Mouse (Mus musculus) T-helper 1 cell (primary cell): Measurements from ENCODE around the gene 4930539E08Rik.

Experiments used
- in situ Hi-C: fragments of 300-600 bp; cut with MboI, MseI; formaldehyde crosslinking; loops from one replicate; pipeline ENCODE4 v1.15.1; 2025; ENCODE audit warnings: high pct_unique_total_duplicates

The 4930539E08Rik gene

GRCm38 (mm10) chr17:28895217-28895875 lies 19.8 kb downstream of the 4930539E08Rik start:
- in situ Hi-C loops: no loop called here

DNA sequence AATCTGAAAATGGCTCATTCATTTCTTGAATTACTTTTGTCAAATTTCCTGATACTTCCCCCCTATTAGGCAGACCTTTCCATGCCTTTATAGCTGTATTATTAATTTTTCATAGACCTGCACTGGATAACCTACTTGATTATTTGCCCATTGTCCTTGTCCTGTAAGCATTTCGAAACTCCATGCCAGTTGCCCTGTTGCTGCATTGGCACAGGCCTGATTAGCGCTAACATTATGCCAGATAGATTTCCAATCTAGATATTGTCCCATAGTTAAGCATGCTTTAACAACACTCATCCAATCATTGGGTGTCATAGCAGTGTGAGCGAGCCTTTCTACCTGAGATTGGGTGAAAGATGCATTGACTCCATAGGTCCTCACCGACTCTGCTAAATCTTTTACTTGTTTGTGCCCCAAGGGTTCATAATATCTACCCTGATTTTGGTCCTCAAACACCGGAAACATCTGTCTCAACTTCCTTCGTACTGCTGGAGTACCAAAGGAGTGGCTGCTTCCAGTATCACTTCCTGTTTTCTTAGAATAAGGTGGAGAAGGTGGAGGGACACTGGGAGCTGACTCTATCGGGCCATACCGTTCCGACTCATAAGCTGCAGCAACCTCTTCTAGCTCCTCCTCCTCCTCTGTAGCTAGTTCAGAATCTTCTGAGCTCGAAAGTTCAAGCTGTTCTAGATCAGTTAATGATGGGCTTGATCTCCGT lies 20.9 kb downstream of the 4930539E08Rik start:
- in situ Hi-C loops: no loop called here

GRCm38 (mm10) chr17:28886266-28886665 lies 28.9 kb downstream of the 4930539E08Rik start:
- in situ Hi-C loops: no loop called here

GRCm38 (mm10) chr17:28885231-28885630 lies 29.9 kb downstream of the 4930539E08Rik start:
- in situ Hi-C loops: no loop called here

- in situ Hi-C loops: no loop called here
These were observed 31.1 kb downstream of the 4930539E08Rik start for GRCm38 (mm10) chr17:28883941-28884516.

GRCm38 (mm10) chr17:28882810-28883209 lies 32.3 kb downstream of the 4930539E08Rik start:
- in situ Hi-C loops: no loop called here

GRCm38 (mm10) chr17:28882316-28882715 lies 32.8 kb downstream of the 4930539E08Rik start:
- in situ Hi-C loops: no loop called here

DNA sequence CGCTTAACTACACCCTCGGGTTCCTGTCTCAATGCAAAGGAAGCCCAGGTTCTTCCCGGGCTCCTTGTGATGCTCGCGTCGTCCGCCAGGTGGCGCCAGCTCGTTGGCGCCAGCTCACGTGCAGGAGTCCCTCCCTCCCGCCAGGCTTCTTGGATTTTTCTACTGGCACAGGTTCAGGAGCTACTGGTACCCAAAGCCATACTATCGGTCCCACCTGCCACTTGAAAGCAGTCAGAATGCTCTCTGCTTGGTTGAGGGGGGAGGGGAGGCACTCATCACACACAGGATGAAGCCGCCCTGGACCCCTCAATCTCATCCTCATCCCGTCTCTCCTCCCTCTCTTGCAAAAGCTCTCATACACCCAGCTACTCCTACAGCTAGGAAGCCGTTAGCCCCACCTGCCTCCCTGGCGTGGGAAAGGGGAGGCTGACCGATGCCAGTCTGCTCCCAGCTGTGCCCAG lies 35.2 kb downstream of the 4930539E08Rik start:
- in situ Hi-C loops: no loop called here

- in situ Hi-C loops: no loop called here
These were observed 38.3 kb downstream of the 4930539E08Rik start for GRCm38 (mm10) chr17:28876821-28877220.

GRCm38 (mm10) chr17:28876331-28876730 lies 38.8 kb downstream of the 4930539E08Rik start:
- in situ Hi-C loops: no loop called here

DNA sequence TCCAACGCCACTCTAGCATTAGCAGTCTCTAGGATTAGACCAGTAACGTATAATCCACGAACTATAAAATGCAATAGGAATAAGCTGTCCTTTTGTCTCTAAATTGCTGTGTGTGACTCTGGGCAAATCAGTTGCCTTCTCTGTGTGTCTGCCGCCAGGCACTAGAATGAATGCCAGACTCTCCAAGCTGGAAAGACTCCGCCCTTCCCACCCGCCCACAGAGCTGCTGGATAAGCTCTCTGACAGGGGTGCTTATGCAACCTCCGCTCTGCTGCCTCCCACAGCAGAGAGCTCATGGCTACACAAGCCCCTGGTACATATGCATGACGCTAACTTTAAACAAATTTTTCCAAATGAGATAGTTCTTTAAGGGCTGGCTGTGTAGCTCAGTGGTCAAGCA lies 39.8 kb downstream of the 4930539E08Rik start:
- in situ Hi-C loops: no loop called here

DNA sequence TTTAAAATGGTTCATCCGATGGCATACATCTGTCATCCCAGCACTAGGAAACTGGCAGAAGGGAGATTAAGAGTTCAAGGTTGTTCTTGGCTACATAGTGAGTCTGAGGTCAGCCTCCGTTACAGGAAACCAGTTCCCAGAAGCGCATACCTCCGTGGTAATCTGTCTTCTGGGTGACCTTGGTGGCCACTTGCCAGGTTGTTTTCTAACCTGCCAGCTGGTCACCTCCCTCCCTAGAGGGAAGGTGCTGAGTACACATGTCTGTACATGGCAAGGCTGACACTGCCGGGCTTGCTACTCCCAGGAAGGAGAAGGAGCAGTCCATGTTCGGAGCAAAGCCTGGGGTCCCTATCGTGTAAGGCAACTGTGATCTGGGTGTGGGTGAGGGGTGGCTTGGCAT lies 40.3 kb downstream of the 4930539E08Rik start:
- in situ Hi-C loops: no loop called here

- in situ Hi-C loops: no loop called here
These were observed 40.9 kb downstream of the 4930539E08Rik start for GRCm38 (mm10) chr17:28874216-28874615.

DNA sequence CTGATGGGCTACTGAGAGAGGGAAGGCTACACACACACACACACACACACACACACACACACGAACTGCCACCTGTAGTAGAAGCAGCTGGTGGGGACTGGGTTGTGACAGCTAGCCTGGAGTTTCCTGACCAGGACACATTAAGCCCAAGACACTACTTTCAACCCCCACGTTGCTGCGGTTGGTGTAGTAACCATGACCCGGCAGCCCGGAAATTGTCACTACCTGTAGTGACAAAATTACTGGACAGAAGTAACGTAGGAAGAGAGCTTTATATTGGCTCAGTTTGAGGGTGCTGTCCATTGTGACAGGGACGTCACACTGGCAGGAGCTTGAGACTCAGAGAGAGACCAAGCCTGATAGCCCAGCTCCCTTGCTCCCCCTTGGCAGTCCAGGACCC lies 42.8 kb downstream of the 4930539E08Rik start:
- in situ Hi-C loops: no loop called here

- in situ Hi-C loops: no loop called here
These were observed 43.3 kb downstream of the 4930539E08Rik start for GRCm38 (mm10) chr17:28871831-28872230.

DNA sequence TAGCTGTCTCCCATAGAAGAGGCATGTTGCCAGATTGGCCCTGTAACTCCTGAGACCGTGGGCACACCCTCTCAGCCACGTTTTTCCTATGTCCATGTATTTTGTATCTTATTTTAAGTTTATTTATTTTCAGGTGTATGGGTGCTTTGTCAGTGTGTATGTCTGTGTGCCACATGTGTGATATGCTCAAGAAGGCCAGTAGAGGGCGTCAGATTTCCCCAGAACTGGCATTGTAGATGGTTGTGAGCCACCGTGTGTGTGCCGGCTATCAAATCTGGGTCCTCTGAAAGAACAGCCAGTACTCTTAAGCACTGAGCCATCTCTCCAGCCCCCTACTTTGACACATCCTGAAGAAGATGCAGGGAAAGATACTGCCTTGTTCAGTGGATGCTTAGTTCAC lies 44.7 kb downstream of the 4930539E08Rik start:
- in situ Hi-C loops: no loop called here

GRCm38 (mm10) chr17:28869412-28870110 lies 45.6 kb downstream of the 4930539E08Rik start:
- in situ Hi-C loops: no loop called here

GRCm38 (mm10) chr17:28867381-28867780 lies 47.7 kb downstream of the 4930539E08Rik start:
- in situ Hi-C loops: no loop called here

DNA sequence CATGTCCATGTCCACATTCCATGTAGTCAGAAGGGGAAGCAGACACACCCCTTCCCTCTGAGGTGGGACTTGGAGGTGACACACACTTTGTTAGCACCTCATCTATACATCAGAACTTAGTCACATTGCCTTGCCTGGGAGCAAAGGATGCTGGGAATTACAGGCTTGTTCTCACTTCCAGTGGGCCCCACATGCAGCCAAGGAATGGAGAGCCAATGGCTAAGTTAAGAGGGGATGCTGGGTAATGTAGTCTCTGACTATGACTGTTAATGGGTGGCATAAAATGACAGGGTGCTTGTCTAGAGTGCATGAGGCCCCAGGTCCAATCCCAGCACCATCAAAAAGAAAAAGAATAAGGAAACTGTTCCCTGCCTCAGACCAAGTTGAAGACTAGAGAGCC lies 48.2 kb downstream of the 4930539E08Rik start:
- in situ Hi-C loops: no loop called here

GRCm38 (mm10) chr17:28864464-28864863 lies 50.7 kb downstream of the 4930539E08Rik start:
- in situ Hi-C loops: no loop called here

- in situ Hi-C loops: no loop called here
These were observed 51.2 kb downstream of the 4930539E08Rik start for GRCm38 (mm10) chr17:28863926-28864325.

- in situ Hi-C loops: no loop called here
These were observed 56.9 kb downstream of the 4930539E08Rik start, which contains the start of gene Pnpla1 for GRCm38 (mm10) chr17:28858205-28858604. Pnpla1 (plus strand) TSS chr17:28858411.
